Mouse (Mus musculus) adrenal gland, postnatal 14 days (tissue): ENCODE measurements around the gene Pgap3. TPM values are rescaled to one million over a fixed set of nuclear protein-coding genes. Genes with fewer than 3 reads are reported as not detected.
A peak's percentile ranks its signal among the peaks of the same experiment; 100 is the strongest.

Source experiments
- DNase-seq: peaks from one replicate; pipeline ENCODE4 v3.0.0; 2021; ENCODE audit warnings: mixed read lengths
- total RNA-seq: library from RNA; stranded (reverse); gene quantifications from 2 replicates; pipeline ENCODE4 v1.2.3, GENCODE M21; 2021

Pgap3 gene
- total RNA-seq, 1 experiment from 2014 or later: 5.9 TPM

- no peak for DNase-seq
These were observed 45.8 kb downstream of the Pgap3 start for GRCm38 (mm10) chr11:98354445-98354844.

GRCm38 (mm10) chr11:98353651-98354211 lies 46.6 kb downstream of the Pgap3 start:
- DNase-seq: no peak

GRCm38 (mm10) chr11:98352272-98352990 lies 47.9 kb downstream of the Pgap3 start:
- DNase-seq: no peak

- no peak for DNase-seq
These were observed 51.0 kb downstream of the Pgap3 start for GRCm38 (mm10) chr11:98349308-98349707.

GRCm38 (mm10) chr11:98348083-98348961 lies 52.0 kb downstream of the Pgap3 start, which contains the start of gene Ppp1r1b:
Gene Ppp1r1b (plus strand): TSS chr11:98348404.
- DNase-seq: peak; percentile 76

- DNase-seq: no peak
These were observed 52.8 kb downstream of the Pgap3 start for GRCm38 (mm10) chr11:98347385-98348082.

- no peak for DNase-seq
These were observed 54.1 kb downstream of the Pgap3 start for GRCm38 (mm10) chr11:98346168-98346567.

GRCm38 (mm10) chr11:98345253-98345652 lies 55.0 kb downstream of the Pgap3 start:
- DNase-seq: peak; percentile 87

GRCm38 (mm10) chr11:98342000-98342945 lies 58.0 kb downstream of the Pgap3 start:
- DNase-seq: peak; percentile 94

- no peak for DNase-seq
These were observed 59.1 kb downstream of the Pgap3 start for GRCm38 (mm10) chr11:98341174-98341573.

- no peak for DNase-seq
These were observed 59.7 kb downstream of the Pgap3 start for GRCm38 (mm10) chr11:98340597-98340996.

GRCm38 (mm10) chr11:98339679-98340287 lies 60.5 kb downstream of the Pgap3 start:
- no peak for DNase-seq

GRCm38 (mm10) chr11:98339071-98339501 lies 61.2 kb downstream of the Pgap3 start:
- DNase-seq: no peak

Other genes starting within 250 kb of the Pgap3 start
- gene Med1, start 207.2 kb downstream of the Pgap3 start, total RNA-seq: 52.3 and 58.3 TPM in 2 replicates
- 46.2 and 46.6 TPM in 2 replicates for gene Cdk12, start 197.4 kb downstream of the Pgap3 start, total RNA-seq
- 0.15 TPM in 1 of 2 replicates, not detected in the other for gene Neurod2, start 70.8 kb downstream of the Pgap3 start, total RNA-seq
- gene Ppp1r1b, start 52.1 kb downstream of the Pgap3 start, total RNA-seq: 0.63 and 0.68 TPM in 2 replicates
- 21.5 and 22.7 TPM in 2 replicates for gene Stard3, start 42.1 kb downstream of the Pgap3 start, total RNA-seq
- gene Tcap, start 16.7 kb downstream of the Pgap3 start, total RNA-seq: 0.48 and 0.53 TPM in 2 replicates
- gene Pnmt, start 14.0 kb downstream of the Pgap3 start, total RNA-seq: 687 and 769 TPM in 2 replicates
- 5.9 and 6.8 TPM in 2 replicates for gene Erbb2, start 12.0 kb upstream of the Pgap3 start, total RNA-seq
- 70.4 and 74.3 TPM in 2 replicates for gene Mien1, start 38.5 kb upstream of the Pgap3 start, total RNA-seq
- 0.53 and 10.7 TPM in 2 replicates for gene Grb7, start 45.9 kb upstream of the Pgap3 start, total RNA-seq
- 3.3 and 14.3 TPM in 2 replicates for gene Ikzf3, start 145.5 kb upstream of the Pgap3 start, total RNA-seq
- gene Zpbp2, start 150.6 kb upstream of the Pgap3 start, total RNA-seq: not detected in 2 replicates
- gene Ormdl3, start 186.9 kb upstream of the Pgap3 start, total RNA-seq: 141 and 150 TPM in 2 replicates
- gene Lrrc3c, start 197.8 kb upstream of the Pgap3 start, total RNA-seq: not detected in 2 replicates
- gene Gm12355, start 225.2 kb upstream of the Pgap3 start, total RNA-seq: 15.0 and 17.2 TPM in 2 replicates
- gene Gsdma3, start 225.9 kb upstream of the Pgap3 start, total RNA-seq: 25.4 and 31.6 TPM in 2 replicates
- gene Gsdma2, start 246.3 kb upstream of the Pgap3 start, total RNA-seq: 1.0 and 2.0 TPM in 2 replicates